Mouse (Mus musculus) regulatory T cell (primary cell): ENCODE results near the gene Rcn1.

ENCODE experiments used
- in situ Hi-C: fragments of 300-600 bp; cut with MboI, MseI; formaldehyde crosslinking; loops from one replicate; pipeline ENCODE4 v1.15.1; 2025; ENCODE audit warnings: high pct_unique_total_duplicates

The Rcn1 gene

GRCm38 (mm10) chr2:105356791-105357190 is 42.3 kb downstream of the Rcn1 start:
- in situ Hi-C loops = no loop called here

- in situ Hi-C loops = no loop called here
Measured at GRCm38 (mm10) chr2:105348886-105349285, 50.2 kb downstream of the Rcn1 start.

DNA sequence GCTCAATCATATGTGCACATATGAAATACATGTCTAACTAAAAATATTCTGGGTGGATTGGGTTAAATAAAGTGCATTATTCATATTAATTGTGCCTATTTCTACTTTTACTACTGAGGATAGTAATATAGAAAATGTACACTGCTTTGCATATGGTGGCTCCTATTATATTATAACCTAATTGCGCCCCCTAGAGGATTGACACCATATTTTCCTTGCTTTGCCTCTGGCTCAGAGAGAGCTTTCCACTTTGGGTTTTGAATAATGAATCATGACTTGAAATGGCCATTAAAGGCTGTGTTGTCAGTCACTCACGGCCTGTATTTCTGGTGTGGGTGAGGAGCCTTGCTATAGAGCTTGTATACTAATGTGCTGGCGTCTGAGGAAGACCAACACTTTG is 59.1 kb downstream of the Rcn1 start:
- in situ Hi-C loops = loop anchor here (5.0 kb wide), 1 partner anchor 87 kb away; no protein-coding TSS in a partner anchor

DNA sequence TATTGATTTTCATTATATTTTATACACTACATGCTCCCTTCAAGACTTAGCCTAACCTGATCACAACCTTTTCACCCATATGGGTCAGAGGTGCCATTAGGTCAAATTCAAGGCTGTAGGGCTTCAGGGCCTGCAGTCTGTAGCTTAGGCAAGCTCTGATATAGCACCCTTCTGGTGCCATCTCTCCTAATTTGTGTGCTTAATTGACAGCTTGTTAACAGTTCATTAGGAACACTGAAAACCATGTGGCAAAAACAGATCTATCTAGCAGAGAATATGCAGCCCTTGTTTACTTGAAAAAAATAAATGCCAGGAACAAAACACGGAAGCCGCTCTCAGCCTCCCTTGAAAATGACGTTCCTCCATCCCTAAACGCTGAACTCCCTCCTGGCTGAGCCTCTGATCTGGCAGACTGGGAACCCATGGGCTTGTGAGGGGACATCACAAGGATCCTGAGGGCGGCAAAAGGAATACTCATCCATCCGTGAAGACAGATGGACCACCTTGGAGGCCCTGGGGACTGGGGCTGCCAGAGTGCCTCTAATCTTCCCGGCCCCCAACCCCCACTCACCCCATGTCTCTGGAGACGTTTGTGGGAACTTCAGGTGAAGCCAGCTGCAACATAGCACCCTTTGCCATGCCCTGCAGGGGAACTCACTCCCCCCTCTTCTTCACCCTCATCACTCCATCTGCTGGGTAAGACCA is 61.8 kb downstream of the Rcn1 start:
- in situ Hi-C loops = loop anchor here (5.0 kb wide), 1 partner anchor 90 kb away; no protein-coding TSS in a partner anchor

DNA sequence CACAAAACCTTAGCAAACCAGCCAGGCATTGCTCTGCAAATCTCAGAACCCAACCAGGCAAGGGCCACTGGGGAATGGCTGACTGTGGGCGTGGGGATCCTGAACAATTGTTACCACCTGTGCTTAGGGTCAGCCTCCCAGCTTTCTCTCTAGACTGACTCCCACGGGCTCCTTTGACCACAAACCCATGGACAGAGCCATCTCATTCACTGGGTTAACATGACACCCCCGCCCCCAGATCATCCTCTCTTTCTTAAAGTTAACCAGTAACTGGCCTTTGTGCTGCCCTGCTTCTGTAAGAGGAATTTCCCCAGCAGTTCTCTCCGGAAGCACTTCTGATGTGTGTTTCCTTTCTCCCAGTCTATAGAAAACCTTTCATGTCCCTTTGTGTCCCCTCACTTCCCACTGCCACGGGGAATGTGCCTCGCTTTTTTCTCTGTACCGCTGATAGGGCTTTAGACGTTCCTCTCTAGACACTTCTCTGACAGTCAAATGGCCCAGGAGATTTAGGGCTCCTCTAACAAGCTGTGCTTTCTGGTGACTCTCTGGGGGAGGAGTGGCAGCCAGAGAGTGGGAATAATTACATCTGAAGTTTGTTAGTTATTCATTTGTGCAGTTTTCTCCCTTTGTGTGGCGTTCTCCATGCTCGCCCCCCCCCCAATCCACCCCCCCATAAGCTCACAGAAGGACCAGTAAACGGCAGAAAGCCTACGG is 62.6 kb downstream of the Rcn1 start:
- in situ Hi-C loops = loop anchor here (5.0 kb wide), 1 partner anchor 91 kb away; no protein-coding TSS in a partner anchor
